Mouse (Mus musculus) G1E (cell line): ENCODE measurements around the gene Wdfy3.

Experiments
- CTCF ChIP-seq: IDR thresholded peaks from 2 replicates; pipeline ENCODE4 v1.5.1; 2012; ENCODE audit warnings: low read depth, low read length, inconsistent platforms, mixed read lengths
- GATA1 ChIP-seq: IDR thresholded peaks from 2 replicates; pipeline ENCODE4 v1.6.1; 2012; ENCODE audit warnings: borderline replicate concordance, low read length, inconsistent platforms, mixed read lengths
- POLR2AphosphoS5 ChIP-seq: IDR thresholded peaks from 2 replicates; pipeline ENCODE4 v1.6.1; 2012; ENCODE audit warnings: low read depth, low read length, inconsistent platforms; ENCODE audit not compliant: insufficient replicate concordance

- TF ChIP-seq GATA1 (no peak), CTCF (no peak), POLR2AphosphoS5 (no peak)
These were observed 47.5 kb downstream of the Wdfy3 start for GRCm38 (mm10) chr5:102022018-102022898.
